10 mouse cellular contexts compared by ENCODE assay signal in the genomic region with DNA sequence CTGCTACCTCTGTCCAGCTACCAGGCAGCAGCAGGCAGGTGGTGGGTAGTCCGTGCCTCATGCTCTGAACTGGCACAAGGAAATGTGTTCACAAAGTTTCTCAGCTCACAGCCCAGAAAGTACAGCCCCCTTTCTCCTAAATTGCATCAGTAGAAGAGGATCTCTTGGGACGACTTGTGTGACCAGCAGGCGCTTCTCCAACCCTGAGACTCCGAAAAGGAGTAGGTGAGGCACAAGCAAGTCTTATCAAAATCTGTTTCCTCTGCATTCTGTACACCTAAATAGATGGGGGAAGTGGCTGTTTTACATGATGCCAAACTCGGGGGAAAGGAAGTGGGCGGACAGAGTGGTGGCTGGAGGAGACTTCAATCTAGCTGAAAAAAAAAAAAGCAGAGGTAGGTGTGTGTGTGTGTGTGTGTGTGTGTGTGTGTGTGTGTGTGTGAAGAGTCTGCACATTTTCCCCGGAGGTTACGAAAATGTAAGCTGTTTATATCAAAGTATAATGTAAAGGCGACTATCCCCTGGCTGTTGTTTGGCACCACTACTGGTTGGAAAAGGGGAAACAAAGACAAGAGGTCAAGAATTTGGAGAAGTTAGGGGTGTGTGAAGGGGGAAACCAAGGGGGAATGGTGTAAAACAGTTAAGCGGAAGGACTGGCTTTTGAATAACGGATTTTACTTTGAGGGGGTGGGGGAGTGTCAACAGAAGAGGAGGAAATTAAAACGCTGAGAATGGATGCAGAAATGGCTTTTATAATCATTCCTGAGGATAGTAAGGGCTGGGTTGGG. TPM values are rescaled to one million over a fixed set of nuclear protein-coding genes. Genes with fewer than 3 reads are reported as not detected.
A peak's percentile ranks its signal among the peaks of the same experiment; 100 is the strongest.
DNase-seq lines count a peak whose midpoint lies in the region; ATAC-seq lines count a peak whose summit lies in the region.
"Had no signal": no experiment of that assay in that cellular context is flagged by ENCODE, and none has a peak within 500 bp of the region (broad histone marks: within the 10 kb centered on the region; RNA-seq: fewer than 3 reads in every experiment).

No protein-coding gene starts in this region.

- H3K4me3 ChIP-seq in forebrain, embryonic 16.5 days (replicated peaks; ENCODE audit: low read length), result peak overlapping the region; percentile 54

- peaks cover 53% of the 10 kb centered on the region for H3K27me3 ChIP-seq in forebrain, embryonic 16.5 days (replicated peaks; ENCODE audit: control insufficient read depth, insufficient read depth, low read length)

- H3K36me3 ChIP-seq in forebrain, embryonic 16.5 days (ENCODE audit: control insufficient read depth, insufficient read depth), result no peaks in the 10 kb centered on the region

- H3K4me1 ChIP-seq in forebrain, embryonic 16.5 days (replicated peaks; ENCODE audit: control insufficient read depth, insufficient read depth, low read length), result peaks cover 33% of the 10 kb centered on the region

- peak; percentile 50 for DNase-seq in cerebellum, adult 9-11 months
- peak; percentile 84 for DNase-seq in A20 (ENCODE audit: low read depth, low spot score)
- no peak for DNase-seq in adrenal gland, adult 18-20 months (ENCODE audit: low spot score in 2 of 2)
- DNase-seq in left cerebral cortex, postnatal 14 days (ENCODE audit: low spot score in 2 of 2), result no peak
- DNase-seq in urinary bladder, postnatal 25 days (ENCODE audit: low spot score), result no peak
- DNase-seq: gastrocnemius, postnatal 25 days had no signal

- intact Hi-C loops in left cerebral cortex, postnatal 14 days (cut with DNase I), result loop anchor here (5.0 kb wide), 1 partner anchor 49 kb away; no protein-coding TSS in a partner anchor

- WGBS in forebrain, embryonic 16.5 days, result 24% methylated on average over 12 of the region's 12 CpGs

- no peak for ATAC-seq in cerebellum, adult (ENCODE audit: insufficient number of reproducible peaks, low FRiP score, low TSS enrichment)
- no peak for ATAC-seq in forebrain, embryonic 16.5 days
- ATAC-seq in megakaryocyte progenitor cell, adult 5-6 weeks (replicated peaks; ENCODE audit: poor library complexity), result peak; percentile 51

- H3K27ac ChIP-seq in forebrain, embryonic 16.5 days (ENCODE audit: low read length), result no peak overlapping the region
- H3K27ac ChIP-seq: liver, embryonic 14.5 days had no signal

- H3K9ac ChIP-seq in forebrain, embryonic 16.5 days (replicated peaks; ENCODE audit: low read depth, low read length), result no peak overlapping the region
- H3K9ac ChIP-seq: liver, embryonic 14.5 days had no signal

- peak overlapping the region; percentile 96 for H3K4me2 ChIP-seq in forebrain, embryonic 16.5 days (ENCODE audit: low read length)

- H3K9me3 ChIP-seq in forebrain, embryonic 16.5 days (ENCODE audit: control insufficient read depth, low read length), result no peaks in the 10 kb centered on the region

RNA-seq across cellular contexts. Expression of gene Kcnk12, which starts 1.7 kb away (rescaled TPM):
- 0.82 and 1.3 TPM in 2 replicates for polyA plus RNA-seq in forebrain, embryonic 16.5 days (2015; fragmentation: Nextera tagmentation; extraction: Ambion mirVana)
- total RNA-seq in megakaryocyte progenitor cell, adult 5-6 weeks (2015), result 4.0 and 6.8 TPM in 2 replicates
- total RNA-seq in megakaryocyte progenitor cell, adult 5-6 weeks (2017), result 5.6 and 5.9 TPM in 2 replicates
- total RNA-seq in adrenal gland, adult 18-20 months (2021), result under 1 TPM in 1 of 2 experiments, not detected in 1; 0.27 TPM
- total RNA-seq in left cerebral cortex, postnatal 14 days (2021), result 10 to 100 TPM; 29.9 to 35.0 TPM
- total RNA-seq: gastrocnemius, postnatal 25 days had no signal

Comparison
In these comparisons a context has a peak if more than half of its experiments do, and no peak if none do; other contexts are left out.
1. DNase-seq: peak in cerebellum, adult 9-11 months (single experiment) and A20 (single experiment); none in adrenal gland, adult 18-20 months (0 of 2), left cerebral cortex, postnatal 14 days (0 of 2) and urinary bladder, postnatal 25 days (single experiment).